Mouse (Mus musculus) gastrocnemius, postnatal 10 days (tissue): ENCODE measurements around the gene Gm10945. TPM values are rescaled to one million over a fixed set of nuclear protein-coding genes. Genes with fewer than 3 reads are reported as not detected.
A peak's percentile ranks its signal among the peaks of the same experiment; 100 is the strongest.

Experiments used
- DNase-seq: peaks from one replicate; pipeline ENCODE4 v3.0.0; 2021; ENCODE audit warnings: mixed read lengths
- long read RNA-seq, 2 experiments: library from polyadenylated mRNA; stranded (forward); transcript quantifications; one replicate each; pipeline ENCODE4 v2.0.0; 2021
- total RNA-seq, 2 experiments: library from RNA; stranded (reverse); gene quantifications; 2 replicates each; pipeline ENCODE4 v1.2.3; 2021

Gene Gm10945
- not detected for total RNA-seq
- long read RNA-seq, experiment 1, result 0 reads
- long read RNA-seq, experiment 2, result 0 reads

GRCm38 (mm10) chr10:6761287-6761811, at the start of gene Gm10945:
Gene Gm10945 (minus strand): TSS chr10:6761761.
- no peak for DNase-seq

- DNase-seq, result no peak
Measured at GRCm38 (mm10) chr10:6790226-6790625, 28.7 kb upstream of the Gm10945 start.

GRCm38 (mm10) chr10:6788517-6789237, 27.1 kb upstream of the Gm10945 start:
- peak; percentile 49 for DNase-seq

DNA sequence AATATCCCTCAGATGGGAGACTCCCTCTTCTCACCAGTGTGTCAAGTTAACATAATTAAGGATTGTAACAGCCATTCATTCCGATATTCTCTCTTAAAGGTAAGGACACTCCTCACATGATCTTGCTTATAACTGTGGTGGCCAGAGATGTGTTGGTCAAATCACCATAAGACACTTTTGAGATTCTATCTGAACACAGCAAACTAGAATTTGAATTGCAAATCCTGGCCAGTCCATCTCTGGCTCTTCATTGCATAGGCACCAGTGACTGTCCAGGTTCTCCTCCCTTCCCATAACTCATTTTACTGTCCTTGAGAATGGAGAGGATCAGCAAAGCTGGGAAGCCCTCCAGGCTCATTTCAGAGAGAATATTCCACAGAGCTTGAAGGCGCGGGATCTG, 3.4 kb downstream of the Gm10945 start, which contains the start of gene Oprm1:
Gene Oprm1 (plus strand): TSS at position 301 of the 400 bp plus-strand sequence.
- DNase-seq, result no peak

DNA sequence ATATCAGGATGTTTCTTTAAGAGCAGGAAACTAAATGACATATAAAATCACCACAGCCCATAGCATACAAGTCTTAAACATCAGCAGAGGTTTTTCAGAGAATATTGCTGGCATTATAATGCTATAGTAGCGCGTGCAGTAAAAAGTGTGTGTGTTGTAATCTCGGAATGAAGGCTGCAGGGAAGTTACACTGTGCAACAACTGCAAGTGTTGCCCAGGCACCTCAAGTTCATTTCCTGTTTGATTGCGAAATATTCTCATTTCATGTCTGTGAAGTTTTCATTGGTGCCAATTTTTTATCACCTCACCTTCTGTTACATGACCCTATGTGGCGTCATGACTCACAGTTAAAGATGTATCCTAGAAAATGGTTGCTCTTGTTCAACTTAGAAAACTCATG, 8.2 kb downstream of the Gm10945 start:
- DNase-seq, result no peak

DNA sequence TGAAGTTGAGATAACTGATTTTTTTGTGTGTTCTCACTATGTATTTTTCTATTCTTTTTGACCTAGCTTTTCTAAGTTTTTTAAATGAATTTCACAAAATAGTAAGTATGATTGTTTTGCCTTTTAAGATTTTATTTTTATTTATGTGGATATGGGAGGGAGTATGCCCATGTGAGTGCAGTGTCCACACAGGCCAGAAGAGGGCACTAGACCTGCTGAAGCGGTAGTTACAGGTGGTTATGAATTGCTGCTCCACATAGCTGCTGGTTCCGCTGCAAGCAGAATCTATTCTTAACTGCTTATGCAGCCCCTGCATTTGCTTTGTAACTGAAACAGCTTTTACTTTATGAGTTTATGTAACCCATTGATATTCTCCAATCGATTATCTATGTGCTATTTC, 33.1 kb downstream of the Gm10945 start:
- no peak for DNase-seq

- DNase-seq, result no peak
Measured at GRCm38 (mm10) chr10:6723765-6724164, 37.8 kb downstream of the Gm10945 start.

DNA sequence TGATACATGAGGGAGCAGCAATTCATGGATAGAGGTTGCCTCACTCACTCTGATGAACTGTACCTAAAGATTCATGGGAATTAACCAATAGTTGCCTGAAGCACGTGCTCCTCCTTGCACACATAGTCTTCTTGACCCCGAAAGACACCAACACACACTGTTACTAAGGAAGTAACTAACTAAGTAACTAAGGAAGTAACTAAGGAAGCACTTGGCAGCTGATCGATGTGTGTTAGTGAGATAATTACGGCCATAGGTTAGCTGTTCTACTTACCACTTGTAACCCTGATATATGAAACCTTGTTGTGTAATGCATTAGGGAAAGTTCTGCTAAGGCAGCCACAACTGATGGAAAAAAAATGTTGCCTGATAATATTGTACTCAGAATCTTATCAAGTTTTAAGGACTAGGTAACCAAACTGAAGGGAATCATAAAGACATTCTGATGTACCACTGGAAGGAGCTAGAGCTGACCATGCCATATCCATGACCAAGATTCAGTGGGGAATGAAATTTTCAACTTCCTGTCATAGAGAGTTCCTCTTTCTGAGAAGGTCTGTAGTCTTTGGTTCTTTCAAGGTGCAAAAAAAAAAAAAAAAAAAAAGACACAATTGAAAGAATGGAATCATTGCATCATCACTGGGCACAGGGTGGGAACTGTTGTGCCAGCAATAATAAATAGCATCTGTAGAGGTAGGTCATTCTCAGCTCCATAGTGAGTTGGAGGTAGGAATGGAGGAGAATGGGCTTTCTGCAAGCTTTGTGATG, 44.2 kb downstream of the Gm10945 start:
- no peak for DNase-seq

DNA sequence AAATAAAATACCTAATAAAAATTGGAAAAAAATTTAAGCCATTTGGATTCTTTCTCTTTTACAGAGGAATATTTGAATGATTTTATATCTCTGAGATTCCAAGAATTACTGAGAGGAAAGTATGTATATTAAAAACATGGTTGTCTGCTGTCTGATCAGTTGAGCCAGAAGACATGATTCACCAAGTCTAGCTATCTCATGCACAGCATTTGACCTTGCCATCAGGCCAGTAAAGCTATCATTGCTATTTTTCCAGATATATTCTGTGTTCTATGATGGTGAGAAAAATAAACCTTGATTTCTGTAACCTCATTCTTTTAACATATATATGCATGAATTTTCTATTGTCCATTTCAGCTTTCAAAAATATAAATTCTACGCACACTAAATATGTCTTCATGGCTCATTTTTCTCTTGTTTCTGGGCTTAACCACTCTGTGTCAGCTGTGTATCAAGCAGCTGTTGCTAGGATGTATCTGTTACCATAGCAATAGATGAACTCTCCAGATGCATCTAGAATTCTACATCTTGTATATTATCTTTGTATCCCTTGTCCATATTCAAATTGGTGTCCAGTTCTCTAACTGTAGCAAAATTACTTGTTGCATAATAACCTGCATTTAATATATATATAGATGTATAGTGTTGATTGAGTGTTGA, 56.2 kb downstream of the Gm10945 start:
- no peak for DNase-seq

DNA sequence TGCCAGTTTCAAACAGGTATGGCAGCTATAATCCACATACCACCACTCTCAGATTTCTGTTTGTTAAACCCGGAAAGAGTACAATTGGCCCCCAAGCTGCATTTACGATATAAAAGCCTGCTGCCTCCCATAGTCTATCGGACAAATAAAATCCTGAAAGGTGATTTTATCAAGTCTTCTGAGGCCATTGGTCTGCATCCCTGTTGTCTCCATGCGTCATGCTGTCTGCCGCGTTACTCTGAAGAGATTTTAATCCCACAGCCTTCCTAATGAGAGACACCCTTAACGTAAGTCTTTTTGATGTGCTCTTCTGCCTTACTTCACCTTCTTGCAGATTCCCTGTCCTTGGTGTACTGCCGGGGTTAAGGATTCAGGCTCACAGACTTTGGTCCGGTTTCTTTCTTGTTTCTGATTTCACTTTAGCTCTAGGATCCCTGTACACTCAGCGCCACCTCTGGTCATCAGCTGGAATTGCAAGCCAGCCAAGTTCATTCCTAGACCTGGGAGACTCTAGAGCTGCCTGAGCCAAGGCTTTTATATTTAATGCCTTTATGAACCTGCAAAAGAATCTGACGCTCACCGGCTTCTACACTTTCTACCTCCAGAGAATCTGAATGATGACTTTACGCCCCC, 67.2 kb downstream of the Gm10945 start:
- DNase-seq, result peak; percentile 16

Other genes starting within 250 kb of the Gm10945 start
- gene Oprm1, start 3.3 kb downstream of the Gm10945 start, total RNA-seq, result not detected